Mouse (Mus musculus) ES-Bruce4 (cell line): Measurements from ENCODE around the gene Aen.

Source experiments
- CTCF ChIP-seq: IDR thresholded peaks from one replicate; pipeline ENCODE4 v1.8.1; 2011; ENCODE audit warnings: low read depth, low read length
- EP300 ChIP-seq: IDR thresholded peaks from 2 replicates; pipeline ENCODE4 v1.6.1; 2011; ENCODE audit warnings: low read depth, low read length; ENCODE audit not compliant: insufficient read depth
- POLR2A ChIP-seq: IDR thresholded peaks from one replicate; pipeline ENCODE4 v1.8.1; 2011; ENCODE audit warnings: low read length; ENCODE audit not compliant: insufficient read depth

- TF ChIP-seq CTCF (no peak), POLR2A (no peak), EP300 (no peak)
Measured at GRCm38 (mm10) chr7:78911209-78911608, 15.6 kb downstream of the Aen start.
